Mouse (Mus musculus) adrenal gland, adult 8-10 months (tissue): ENCODE data around the gene Tmprss9. TPM values are rescaled to one million over a fixed set of nuclear protein-coding genes. Genes with fewer than 3 reads are reported as not detected.
A peak's percentile ranks its signal among the peaks of the same experiment; 100 is the strongest.
"Not testable (repeated sequence)": the region's sequence is repeated elsewhere in the genome, so short reads cannot be mapped to it uniquely, and the experiment has no call there.

ENCODE experiments used
- DNase-seq: peaks from one replicate; pipeline ENCODE4 v3.0.0; 2022
- total RNA-seq, 4 experiments: library from RNA; stranded (reverse); gene quantifications; 2 replicates each; pipeline ENCODE4 v1.2.4; 2022

Gene Tmprss9
- total RNA-seq = under 1 TPM in 1 of 4 experiments, not detected in 3; 0.18 TPM

- no peak for DNase-seq
Observed at GRCm38 (mm10) chr10:80871581-80871980, at the start of gene Tmprss9. Tmprss9 (plus strand) TSS chr10:80871848.

GRCm38 (mm10) chr10:80821991-80822390, 49.7 kb upstream of the Tmprss9 start:
- no peak for DNase-seq

DNA sequence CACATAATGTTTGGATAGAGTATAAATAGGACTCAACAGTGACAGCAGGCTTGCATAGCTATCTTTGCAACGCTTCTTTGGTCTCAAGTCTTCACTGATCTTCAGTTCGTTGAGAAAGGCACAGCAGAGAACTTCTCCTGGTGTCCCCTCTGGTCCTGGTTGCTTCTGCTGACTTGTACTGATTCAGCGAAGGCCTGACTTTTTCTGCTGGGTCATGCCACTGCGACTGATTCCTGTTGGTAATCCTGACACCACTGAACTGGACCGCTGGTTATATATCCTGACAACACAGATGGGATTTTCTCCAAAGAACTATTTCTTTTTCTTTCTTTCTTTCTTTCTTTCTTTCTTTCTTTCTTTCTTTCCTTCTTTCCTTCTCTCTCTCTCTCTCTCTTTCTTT, 49.1 kb upstream of the Tmprss9 start:
- no peak for DNase-seq

- DNase-seq = no peak
Observed at GRCm38 (mm10) chr10:80823316-80823715, 48.3 kb upstream of the Tmprss9 start.

DNA sequence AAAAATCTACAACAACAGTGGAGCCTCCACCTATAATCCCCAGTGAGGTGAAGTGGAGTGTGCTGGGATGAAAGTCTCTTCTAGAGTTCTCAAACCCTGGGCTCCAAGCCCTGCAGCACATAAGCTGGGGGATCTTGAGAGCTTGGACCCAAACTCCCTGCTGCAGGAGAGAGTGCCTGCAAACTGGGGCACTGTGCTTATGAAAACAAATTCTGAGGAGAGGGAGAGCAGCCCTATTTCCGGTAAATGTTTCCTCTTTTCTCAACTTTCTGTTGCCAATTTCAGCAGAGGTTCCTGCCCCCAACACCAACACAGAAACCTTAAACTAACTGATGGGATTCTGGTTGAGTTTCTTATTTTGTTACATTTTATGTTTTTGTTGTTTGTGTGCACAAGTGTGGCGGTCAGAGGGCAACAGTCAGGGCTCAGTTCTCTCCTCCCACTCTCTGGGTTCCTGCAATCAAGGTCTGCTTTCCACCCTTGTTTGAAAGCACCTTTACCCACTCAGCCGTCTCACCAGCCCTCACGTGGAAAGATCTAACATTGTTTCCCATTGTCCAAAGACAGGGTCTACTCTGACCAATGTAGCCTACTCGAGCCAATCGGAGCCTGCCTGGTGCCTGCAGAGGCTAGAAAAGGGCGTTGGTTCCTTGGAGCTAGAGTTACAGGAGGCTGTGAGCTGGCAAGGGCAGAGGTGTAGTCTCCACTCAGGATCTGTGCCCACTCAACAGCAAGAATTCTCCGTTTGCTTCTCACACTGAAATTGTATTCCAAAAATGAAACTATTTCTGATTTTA, 47.6 kb upstream of the Tmprss9 start:
- DNase-seq = no peak

GRCm38 (mm10) chr10:80824827-80825226, 46.8 kb upstream of the Tmprss9 start:
- DNase-seq = no peak

DNA sequence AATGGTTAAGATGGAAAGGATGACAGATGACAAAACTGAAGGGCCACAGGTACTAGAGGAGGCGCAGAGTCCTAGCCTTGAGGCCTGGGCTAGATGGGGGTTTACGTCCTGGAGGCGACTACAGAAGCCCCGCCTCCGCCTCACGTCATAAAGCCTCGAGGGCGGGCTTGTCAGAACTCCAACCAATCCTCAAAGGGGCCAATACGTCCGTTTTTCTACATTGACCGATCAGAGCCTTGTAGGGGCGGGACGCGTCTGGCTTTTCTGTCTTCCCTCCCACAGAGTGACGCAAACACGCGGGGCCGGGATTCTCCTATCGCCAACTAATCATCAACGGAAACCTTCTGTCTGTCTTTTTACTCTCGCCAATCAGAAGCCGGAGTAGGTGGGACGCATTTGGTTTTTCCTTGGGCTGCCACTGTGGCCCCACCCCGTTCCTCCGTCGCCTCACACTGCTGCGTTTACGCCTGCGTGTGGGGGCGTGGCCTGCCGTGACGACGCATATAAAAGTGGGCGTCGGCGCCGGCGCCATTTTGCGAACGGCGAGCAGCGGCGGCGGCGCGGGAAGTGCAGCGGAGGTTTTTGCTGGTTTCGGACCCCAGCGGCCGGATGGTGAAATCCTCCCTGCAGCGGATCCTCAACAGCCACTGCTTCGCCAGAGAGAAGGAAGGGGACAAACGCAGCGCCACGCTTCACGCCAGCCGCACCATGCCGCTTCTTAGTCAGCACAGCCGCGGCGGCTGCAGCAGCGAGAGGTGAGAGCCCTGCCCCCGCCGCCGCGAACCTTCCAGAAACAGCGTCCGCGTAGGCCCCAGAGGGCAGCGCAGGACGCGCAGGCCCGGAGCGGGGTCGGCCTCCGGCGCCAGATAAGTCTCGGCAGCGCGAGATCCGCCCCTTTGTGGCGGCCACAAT, 45.2 kb upstream of the Tmprss9 start, which contains the start of gene Oaz1:
Gene Oaz1, plus strand, starts transcription at position 506 of the 912 bp plus-strand sequence.
- peak; percentile 100 for DNase-seq

DNA sequence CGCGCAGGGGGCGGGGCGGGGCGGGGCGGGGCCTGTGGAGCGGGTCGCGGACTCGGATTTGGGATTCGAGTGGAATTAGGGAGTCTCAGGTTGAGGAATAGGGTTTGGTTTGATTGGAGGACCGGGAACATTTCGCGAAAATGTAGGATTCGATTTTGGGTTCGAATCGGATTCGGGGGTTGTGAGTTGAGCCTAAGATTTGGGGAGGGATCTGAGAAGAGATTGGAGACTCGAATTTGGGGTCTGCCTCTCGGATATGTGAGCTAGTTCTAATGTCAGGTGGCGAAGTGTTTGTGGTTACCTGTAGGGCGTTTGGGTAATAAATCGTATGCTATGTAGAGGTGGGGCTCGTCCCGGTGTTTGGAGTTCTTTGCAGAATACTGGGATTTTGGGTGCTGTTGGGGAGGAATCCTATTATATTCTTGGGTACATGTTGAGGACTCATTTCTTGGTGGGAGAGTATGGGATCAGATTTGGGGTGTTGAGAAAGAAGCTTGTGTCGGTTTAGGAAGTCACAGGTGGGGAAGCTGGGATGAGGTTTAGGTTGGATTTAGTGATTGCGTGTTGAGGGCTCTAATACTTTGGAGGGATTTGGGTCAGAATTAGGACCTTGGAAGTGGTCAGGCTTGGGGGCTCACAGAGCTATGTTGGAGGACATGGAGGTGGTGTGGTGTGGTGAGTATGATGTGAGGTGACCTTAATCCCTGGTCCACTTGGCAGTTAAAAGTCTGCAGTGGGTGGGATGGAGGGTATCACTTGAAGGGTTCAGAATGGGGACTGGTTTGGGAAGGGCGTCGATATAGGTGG, 44.4 kb upstream of the Tmprss9 start:
- no peak for DNase-seq

GRCm38 (mm10) chr10:80827870-80828420, 43.7 kb upstream of the Tmprss9 start:
- DNase-seq = no peak

- not testable (repeated sequence) for DNase-seq
Observed at GRCm38 (mm10) chr10:80828587-80828986, 43.1 kb upstream of the Tmprss9 start.

- no peak for DNase-seq
Observed at GRCm38 (mm10) chr10:80829359-80830278, 42.0 kb upstream of the Tmprss9 start.

DNA sequence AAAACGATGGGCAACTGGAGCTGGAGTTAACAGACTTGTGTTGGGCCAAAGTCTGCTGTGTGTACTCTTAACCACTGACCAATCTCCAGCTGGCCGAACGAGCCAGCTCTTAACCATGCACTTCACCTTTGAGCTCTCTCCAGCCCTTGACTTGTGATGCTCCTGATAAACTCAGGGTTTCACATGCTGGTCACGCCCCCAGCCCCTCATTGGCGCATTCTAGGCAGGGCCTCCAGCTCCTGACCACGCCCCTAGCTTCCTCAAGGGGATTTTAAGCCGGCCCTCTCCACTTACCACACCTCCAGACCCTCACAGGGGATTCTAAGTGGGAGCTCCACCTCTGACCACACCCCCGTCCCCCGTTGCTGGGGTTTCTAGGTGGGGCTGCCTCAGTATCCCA, 40.5 kb upstream of the Tmprss9 start:
- peak; percentile 61 for DNase-seq

- no peak for DNase-seq
Observed at GRCm38 (mm10) chr10:80832818-80833217, 38.8 kb upstream of the Tmprss9 start.

DNA sequence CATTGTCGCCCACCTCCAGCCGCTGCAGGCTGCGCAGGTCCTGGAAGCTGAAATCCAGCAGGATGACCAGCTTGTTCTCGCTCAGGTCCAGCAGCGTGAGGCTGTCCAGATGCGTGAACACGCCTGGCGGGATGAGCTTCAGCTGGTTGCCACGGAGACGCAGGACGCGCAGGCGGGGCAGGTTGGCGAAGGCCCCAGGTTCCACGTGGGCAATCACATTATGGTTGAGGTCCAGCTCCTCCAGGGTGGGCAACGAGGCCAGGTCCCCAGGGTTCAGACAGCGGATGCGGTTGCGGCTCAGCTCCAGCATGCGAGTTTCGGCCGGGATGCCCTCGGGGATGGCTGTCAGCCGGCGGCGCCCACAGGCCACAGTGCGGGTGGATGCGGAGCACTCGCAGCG, 36.0 kb upstream of the Tmprss9 start:
- DNase-seq = no peak

DNA sequence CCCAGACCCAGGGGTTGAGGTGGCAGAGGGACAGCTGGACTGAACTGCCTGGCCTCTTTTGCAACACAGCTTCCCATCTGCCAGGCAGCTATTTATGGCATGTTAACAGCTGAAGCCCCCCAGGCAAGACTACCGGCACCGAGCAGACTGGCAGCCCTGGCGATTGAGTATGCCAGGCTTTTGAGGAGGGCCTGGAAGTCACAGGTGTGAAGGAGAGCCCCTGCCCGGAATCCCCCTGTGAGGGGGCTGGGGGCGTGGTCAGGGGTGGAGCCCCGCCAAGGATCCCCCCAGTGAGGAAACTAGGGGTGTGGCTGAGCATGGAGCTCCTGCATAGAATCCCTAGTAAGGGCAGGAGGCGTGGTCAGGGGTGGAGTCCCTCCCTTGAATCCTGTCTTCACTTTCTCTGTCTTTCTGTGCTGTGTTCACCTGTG, 34.7 kb upstream of the Tmprss9 start:
- no peak for DNase-seq

GRCm38 (mm10) chr10:80837827-80838226, 33.8 kb upstream of the Tmprss9 start:
- no peak for DNase-seq

- DNase-seq = peak; percentile 58
Observed at GRCm38 (mm10) chr10:80838346-80838912, 33.2 kb upstream of the Tmprss9 start.

DNA sequence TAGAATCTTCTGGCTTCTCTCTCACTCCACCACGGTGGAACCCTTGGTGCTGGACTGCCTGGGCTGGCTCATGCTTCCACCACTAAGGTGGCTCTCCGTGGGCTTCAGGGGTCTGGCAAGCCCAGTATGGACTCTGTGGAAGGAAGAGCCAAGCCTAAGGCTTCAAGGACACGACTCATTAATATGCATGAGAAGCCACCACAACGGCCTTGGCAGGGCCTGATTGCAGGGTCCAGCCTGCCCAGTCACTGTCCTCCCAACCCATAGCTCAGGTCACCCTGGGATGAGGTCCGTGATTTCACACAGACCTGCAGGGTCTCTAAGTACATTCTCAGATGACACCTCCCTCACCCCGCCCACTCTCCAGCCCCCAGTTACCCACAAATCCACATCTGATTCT, 31.8 kb upstream of the Tmprss9 start:
- DNase-seq = no peak

DNA sequence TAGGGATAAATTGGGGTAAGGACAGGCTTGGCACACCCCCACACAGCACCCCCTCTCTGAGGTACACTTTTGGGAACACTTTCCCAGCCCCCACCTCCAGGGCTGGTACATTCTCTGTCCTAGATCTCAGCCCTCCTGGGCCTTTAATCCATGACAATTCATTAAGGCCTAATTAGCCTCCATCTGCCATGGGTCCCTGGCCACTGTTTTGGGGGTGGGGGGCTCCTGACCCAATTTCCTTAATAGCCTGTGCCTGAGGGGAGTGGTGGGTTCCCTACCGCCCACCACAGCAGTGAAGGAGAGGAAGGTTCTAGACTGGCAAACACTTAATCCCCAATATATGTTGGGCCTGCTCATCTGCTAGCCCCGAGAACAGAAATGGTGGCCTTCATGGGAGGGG, 30.0 kb upstream of the Tmprss9 start:
- DNase-seq = no peak

- DNase-seq = no peak
Observed at GRCm38 (mm10) chr10:80842334-80842733, 29.3 kb upstream of the Tmprss9 start.
